Mouse (Mus musculus) brain, embryonic 14.5 days (tissue): ENCODE measurements around the gene Rnf151.

Experiments
- CTCF ChIP-seq: fragments of 200-500 bp; IDR thresholded peaks from 2 replicates; pipeline ENCODE4 v1.5.1; 2012; ENCODE audit warnings: inconsistent platforms, mild to moderate bottlenecking, moderate library complexity, borderline replicate concordance; ENCODE audit not compliant: insufficient read depth, insufficient read length; ENCODE audit errors: extremely low read depth
- POLR2A ChIP-seq: fragments of 200-500 bp; IDR thresholded peaks from 2 replicates; pipeline ENCODE4 v1.6.1; 2012; ENCODE audit warnings: mild to moderate bottlenecking, inconsistent platforms, borderline replicate concordance; ENCODE audit not compliant: poor library complexity, insufficient read depth, insufficient read length, severe bottlenecking; ENCODE audit errors: extremely low read depth

GRCm38 (mm10) chr17:24736330-24737051 is 18.6 kb upstream of the Rnf151 start, which contains the start of gene Msrb1:
- TF ChIP-seq CTCF (no peak), POLR2A (peak; percentile 25; the same call in 1 of the 2 replicates)
